Mouse (Mus musculus): ENCODE data around the gene Krtdap. TPM values are rescaled to one million over a fixed set of nuclear protein-coding genes. Genes with fewer than 3 reads are reported as not detected.
"Not testable (repeated sequence)": the region's sequence is repeated elsewhere in the genome, so short reads cannot be mapped to it uniquely, and the experiment has no call there.

Gene Krtdap
- polyA plus RNA-seq (2014; fragmentation: Nextera tagmentation; extraction: Ambion mirVana), result not detected in 2 replicates

DNA sequence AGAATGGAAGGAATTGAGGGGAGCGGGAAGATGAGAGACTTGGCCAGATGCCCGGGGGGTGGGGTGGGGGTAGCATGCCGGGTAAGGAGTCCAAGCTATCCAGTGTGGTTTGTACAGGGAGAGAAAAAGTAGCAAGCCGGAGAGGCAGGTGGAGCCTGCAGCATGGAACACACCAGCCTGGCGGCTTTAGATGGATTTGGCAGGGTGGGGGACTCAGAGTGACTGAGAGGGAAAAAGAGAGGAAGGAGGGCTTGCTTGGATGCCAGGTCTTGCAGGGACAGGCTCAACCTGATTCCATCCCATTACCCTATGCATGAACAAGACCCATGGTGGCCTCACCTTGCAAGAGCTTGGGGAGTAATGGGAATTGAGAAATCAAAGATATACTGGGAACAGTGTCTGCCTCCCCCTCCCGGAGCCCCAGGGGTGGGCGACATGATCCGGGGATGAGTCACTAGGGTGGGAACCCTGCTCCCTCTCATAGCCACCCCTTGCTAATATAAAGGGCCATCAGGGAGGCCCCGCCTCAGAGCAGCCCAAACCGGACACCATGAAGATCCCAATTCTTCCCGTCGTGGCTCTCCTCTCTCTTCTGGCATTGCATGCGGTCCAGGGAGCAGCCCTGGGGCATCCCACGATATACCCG lies at the start of gene Krtdap:
Gene Krtdap (plus strand): TSS at position 520 of the 646 bp plus-strand sequence.
- H3K4me2 ChIP-seq (ENCODE audit: low read depth, low read length), result no peak within 1 kb of the TSS
- H3K27ac ChIP-seq (replicated peaks; ENCODE audit: low read depth, low read length), result no peak within 1 kb of the TSS
- H3K36me3 ChIP-seq (replicated peaks; ENCODE audit: control insufficient read depth, insufficient read depth, low read depth, low read length), result no peaks in the 10 kb centered on the region
- DNase-seq (ENCODE audit: low spot score) (no peak), ATAC-seq (replicated peaks; ENCODE audit: insufficient number of reproducible peaks, low FRiP score, low TSS enrichment, low read depth) (no peak)
- H3K4me3 ChIP-seq (ENCODE audit: low read depth, low read length), result no peak within 1 kb of the TSS
- H3K9ac ChIP-seq (replicated peaks; ENCODE audit: low read length), result no peak within 1 kb of the TSS
- H3K9me3 ChIP-seq (replicated peaks; ENCODE audit: control insufficient read depth, low read length), result no peaks in the 10 kb centered on the region
- no peaks in the 10 kb centered on the region for H3K27me3 ChIP-seq (ENCODE audit: control insufficient read depth, insufficient read depth, low read length)
- 43% methylated on average over 15 of the region's 15 CpGs for WGBS
- no peaks in the 10 kb centered on the region for H3K4me1 ChIP-seq (ENCODE audit: control insufficient read depth, insufficient read depth, low read length)

DNA sequence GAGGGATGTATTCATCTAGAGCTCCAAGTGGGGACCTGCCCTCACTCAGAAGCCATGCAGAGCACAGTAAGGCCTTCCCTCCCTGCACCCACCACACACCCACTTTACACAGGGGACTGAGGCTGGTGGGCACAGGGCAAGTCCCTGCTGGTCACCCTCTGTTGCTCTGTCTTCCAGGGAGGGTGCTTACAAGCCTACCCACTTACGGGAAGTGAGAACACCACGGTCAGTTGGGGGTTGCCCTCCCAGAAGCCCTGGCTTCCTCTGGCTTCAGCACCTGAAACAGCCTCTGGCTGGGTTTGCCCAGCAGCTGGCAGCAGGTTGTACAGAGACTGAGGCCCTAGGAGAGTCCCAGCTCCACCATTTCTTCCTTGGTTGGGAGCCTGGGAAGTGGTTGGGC lies 45.1 kb upstream of the Krtdap start:
- not testable (repeated sequence) for H3K27me3 ChIP-seq (ENCODE audit: control insufficient read depth, insufficient read depth, low read length); ATAC-seq (replicated peaks; ENCODE audit: insufficient number of reproducible peaks, low FRiP score, low TSS enrichment, low read depth); DNase-seq (ENCODE audit: low spot score); H3K9me3 ChIP-seq (replicated peaks; ENCODE audit: control insufficient read depth, low read length); H3K27ac ChIP-seq (replicated peaks; ENCODE audit: low read depth, low read length); H3K4me1 ChIP-seq (ENCODE audit: control insufficient read depth, insufficient read depth, low read length); H3K4me3 ChIP-seq (ENCODE audit: low read depth, low read length); H3K36me3 ChIP-seq (replicated peaks; ENCODE audit: control insufficient read depth, insufficient read depth, low read depth, low read length); H3K4me2 ChIP-seq (ENCODE audit: low read depth, low read length); H3K9ac ChIP-seq (replicated peaks; ENCODE audit: low read length)
- 75% methylated on average over 2 of the region's 2 CpGs for WGBS

- H3K36me3 ChIP-seq (replicated peaks; ENCODE audit: control insufficient read depth, insufficient read depth, low read depth, low read length); H3K9ac ChIP-seq (replicated peaks; ENCODE audit: low read length); ATAC-seq (replicated peaks; ENCODE audit: insufficient number of reproducible peaks, low FRiP score, low TSS enrichment, low read depth); H3K4me2 ChIP-seq (ENCODE audit: low read depth, low read length); H3K27ac ChIP-seq (replicated peaks; ENCODE audit: low read depth, low read length); DNase-seq (ENCODE audit: low spot score); H3K9me3 ChIP-seq (replicated peaks; ENCODE audit: control insufficient read depth, low read length); H3K4me3 ChIP-seq (ENCODE audit: low read depth, low read length); H3K27me3 ChIP-seq (ENCODE audit: control insufficient read depth, insufficient read depth, low read length); H3K4me1 ChIP-seq (ENCODE audit: control insufficient read depth, insufficient read depth, low read length): not testable (repeated sequence)
- WGBS, result 80% methylated on average over 1 of the region's 4 CpGs
Observed at GRCm38 (mm10) chr7:30743617-30744016, 44.1 kb upstream of the Krtdap start, which contains the start of gene Gapdhs. Gapdhs (minus strand) TSS chr7:30743681.

DNA sequence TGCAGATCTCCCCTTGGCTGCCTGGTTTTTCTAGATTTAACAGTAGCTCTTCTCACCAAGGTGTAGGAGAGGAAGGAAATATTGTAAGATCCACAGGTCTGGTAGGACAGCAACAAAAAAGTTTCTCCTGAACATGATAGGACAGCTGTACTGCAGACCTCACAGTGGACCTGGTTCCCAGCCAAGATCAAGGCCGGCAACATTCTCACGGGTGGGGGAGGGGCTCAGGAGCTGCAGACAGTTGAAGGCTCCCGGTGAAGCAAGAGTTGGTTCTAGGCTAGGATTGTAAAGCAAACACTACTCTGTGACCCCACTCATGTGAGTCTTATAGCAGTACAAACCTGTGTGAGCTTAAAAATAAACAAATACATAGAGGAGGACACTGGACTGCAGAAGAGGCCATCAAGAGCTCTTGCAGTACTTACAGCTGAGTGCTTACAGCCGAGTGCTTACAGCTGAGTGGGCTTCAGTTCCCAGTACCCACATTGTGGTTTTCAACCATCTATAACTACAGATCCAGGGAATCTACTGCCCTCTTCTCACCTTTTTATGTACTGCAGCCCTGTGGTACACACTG lies 43.6 kb upstream of the Krtdap start:
- ATAC-seq (replicated peaks; ENCODE audit: insufficient number of reproducible peaks, low FRiP score, low TSS enrichment, low read depth) (no peak), DNase-seq (ENCODE audit: low spot score) (no peak)
- H3K4me2 ChIP-seq (ENCODE audit: low read depth, low read length), result no peak overlapping the region
- H3K9ac ChIP-seq (replicated peaks; ENCODE audit: low read length), result no peak overlapping the region
- no peaks in the 10 kb centered on the region for H3K36me3 ChIP-seq (replicated peaks; ENCODE audit: control insufficient read depth, insufficient read depth, low read depth, low read length)
- no peaks in the 10 kb centered on the region for H3K27me3 ChIP-seq (ENCODE audit: control insufficient read depth, insufficient read depth, low read length)
- no peaks in the 10 kb centered on the region for H3K4me1 ChIP-seq (ENCODE audit: control insufficient read depth, insufficient read depth, low read length)
- H3K9me3 ChIP-seq (replicated peaks; ENCODE audit: control insufficient read depth, low read length), result no peaks in the 10 kb centered on the region
- H3K27ac ChIP-seq (replicated peaks; ENCODE audit: low read depth, low read length), result no peak overlapping the region
- no peak overlapping the region for H3K4me3 ChIP-seq (ENCODE audit: low read depth, low read length)
- WGBS, result 63% methylated on average over 4 of the region's 4 CpGs

DNA sequence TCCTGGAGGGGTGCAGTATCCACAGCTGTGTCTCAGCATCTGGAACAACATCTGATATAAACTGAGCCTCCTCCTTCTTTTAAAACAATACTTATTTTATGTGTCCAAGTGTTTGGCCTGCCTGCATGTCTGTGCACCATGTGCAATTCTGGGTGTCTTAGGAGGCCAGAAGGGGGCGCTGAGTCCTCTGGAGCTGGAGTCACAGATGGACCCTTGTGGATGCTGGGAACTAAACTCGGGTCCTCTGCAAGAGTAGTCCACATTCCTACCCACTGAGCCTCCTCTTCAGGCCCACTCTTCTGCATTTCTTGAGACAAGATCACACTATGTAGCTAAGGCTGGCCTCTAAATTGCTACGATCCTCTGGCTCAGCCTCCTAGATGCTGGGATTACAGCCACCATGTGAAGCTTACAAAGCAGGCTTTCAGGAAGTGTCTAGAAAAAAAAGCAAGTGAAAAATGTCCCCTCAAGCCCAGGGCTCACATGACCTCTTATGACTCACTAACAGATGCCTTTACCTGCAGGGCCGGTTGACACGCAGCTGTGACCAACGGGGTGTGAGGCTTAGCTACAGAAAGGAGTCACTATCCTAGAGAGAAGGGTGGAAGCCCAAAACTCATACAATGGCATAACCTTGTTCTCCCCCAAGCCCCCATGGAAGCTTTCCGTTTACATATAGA lies 40.0 kb upstream of the Krtdap start:
- WGBS, result 84% methylated on average over 7 of the region's 7 CpGs
- Histone ChIP-seq H3K4me1 (ENCODE audit: control insufficient read depth, insufficient read depth, low read length) (no peaks in the 10 kb centered on the region), H3K4me2 (ENCODE audit: low read depth, low read length) (no peak overlapping the region), H3K4me3 (ENCODE audit: low read depth, low read length) (no peak overlapping the region), H3K27ac (replicated peaks; ENCODE audit: low read depth, low read length) (no peak overlapping the region), H3K9me3 (replicated peaks; ENCODE audit: control insufficient read depth, low read length) (no peaks in the 10 kb centered on the region), H3K27me3 (ENCODE audit: control insufficient read depth, insufficient read depth, low read length) (no peaks in the 10 kb centered on the region), H3K9ac (replicated peaks; ENCODE audit: low read length) (no peak overlapping the region), H3K36me3 (replicated peaks; ENCODE audit: control insufficient read depth, insufficient read depth, low read depth, low read length) (no peaks in the 10 kb centered on the region)
- DNase-seq (ENCODE audit: low spot score), result no peak
- no peak for ATAC-seq (replicated peaks; ENCODE audit: insufficient number of reproducible peaks, low FRiP score, low TSS enrichment, low read depth)

DNA sequence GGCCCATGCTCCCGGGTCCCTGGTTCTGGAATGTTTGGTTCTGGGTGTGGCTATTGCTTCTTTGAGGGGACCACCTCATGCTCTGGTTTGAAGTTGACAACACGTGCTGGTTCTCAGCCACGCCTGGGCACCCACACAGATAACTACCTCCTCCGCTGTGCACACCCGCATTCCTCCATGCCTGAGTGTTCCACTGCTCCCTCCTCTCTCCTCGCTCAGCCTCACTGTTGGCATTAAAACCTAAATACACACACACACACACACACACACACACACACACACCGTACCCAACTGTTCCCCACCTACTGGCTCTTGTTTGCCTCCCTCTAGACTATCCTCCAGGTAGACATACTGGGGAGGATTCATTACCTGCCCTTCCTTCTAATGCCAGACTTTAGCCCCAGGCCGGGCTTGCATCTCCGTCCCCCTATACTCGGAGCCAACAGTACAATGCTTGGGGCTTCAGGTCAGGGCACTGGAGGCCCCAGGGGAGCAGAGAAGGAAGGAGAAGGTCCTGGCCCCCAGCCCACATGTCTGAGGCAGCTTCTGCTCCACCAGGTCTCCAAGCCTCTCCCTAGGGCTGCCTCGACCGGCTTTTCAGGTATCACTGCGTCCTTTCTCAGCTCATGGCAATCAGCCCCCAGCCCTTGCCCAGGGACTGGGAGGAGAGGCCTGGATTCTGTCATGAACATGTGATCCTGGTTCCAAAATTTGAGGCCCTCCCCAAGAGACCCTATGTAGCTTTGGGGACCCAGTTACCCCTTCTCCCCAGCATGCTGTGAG lies 37.7 kb upstream of the Krtdap start:
- no peak for DNase-seq (ENCODE audit: low spot score)
- 87% methylated on average over 13 of the region's 13 CpGs for WGBS
- no peaks in the 10 kb centered on the region for H3K36me3 ChIP-seq (replicated peaks; ENCODE audit: control insufficient read depth, insufficient read depth, low read depth, low read length)

DNA sequence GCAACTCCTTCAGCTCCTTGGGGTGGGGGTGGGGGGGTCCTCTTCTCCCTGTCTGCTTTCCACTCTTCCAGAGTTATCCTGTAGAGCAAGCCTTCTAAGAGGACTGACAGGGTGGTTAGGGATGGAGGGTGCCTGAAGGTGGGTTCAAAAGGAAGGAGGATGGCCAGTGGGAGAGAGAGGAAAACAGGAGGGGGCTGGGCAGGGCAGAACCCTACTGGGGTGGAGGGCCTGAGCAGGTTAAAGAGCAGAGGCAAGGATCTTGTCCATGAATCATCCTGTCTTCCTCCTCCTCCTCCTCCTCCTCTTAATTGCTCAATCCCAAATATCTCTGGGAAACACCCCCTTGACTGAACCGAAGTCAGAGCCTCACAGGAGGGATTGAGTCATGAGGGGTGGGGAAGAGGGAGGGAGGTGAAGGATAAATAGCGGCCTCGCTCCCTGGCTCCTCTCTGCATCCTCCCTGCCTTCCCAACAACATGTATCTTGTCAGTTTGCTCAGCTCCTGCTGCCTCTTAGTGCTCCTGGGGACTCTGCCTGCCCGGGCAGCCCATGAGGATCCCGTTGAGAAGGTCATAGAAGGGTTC lies 36.5 kb upstream of the Krtdap start, which contains the start of gene Sbsn:
Gene Sbsn (plus strand): TSS at position 386 of the 584 bp plus-strand sequence.
- ATAC-seq (replicated peaks; ENCODE audit: insufficient number of reproducible peaks, low FRiP score, low TSS enrichment, low read depth) (no peak), DNase-seq (ENCODE audit: low spot score) (no peak)
- no peak within 1 kb of the TSS for H3K9ac ChIP-seq (replicated peaks; ENCODE audit: low read length)
- H3K36me3 ChIP-seq (replicated peaks; ENCODE audit: control insufficient read depth, insufficient read depth, low read depth, low read length), result no peaks in the 10 kb centered on the region
- no peaks in the 10 kb centered on the region for H3K9me3 ChIP-seq (replicated peaks; ENCODE audit: control insufficient read depth, low read length)
- H3K4me1 ChIP-seq (ENCODE audit: control insufficient read depth, insufficient read depth, low read length), result no peaks in the 10 kb centered on the region
- H3K27me3 ChIP-seq (ENCODE audit: control insufficient read depth, insufficient read depth, low read length), result no peaks in the 10 kb centered on the region
- H3K4me3 ChIP-seq (ENCODE audit: low read depth, low read length), result no peak within 1 kb of the TSS
- no peak within 1 kb of the TSS for H3K27ac ChIP-seq (replicated peaks; ENCODE audit: low read depth, low read length)
- 72% methylated on average over 5 of the region's 5 CpGs for WGBS
- H3K4me2 ChIP-seq (ENCODE audit: low read depth, low read length), result no peak within 1 kb of the TSS

More for the DNA sequence above, 37.7 kb upstream of the Krtdap start:
- ATAC-seq (replicated peaks; ENCODE audit: insufficient number of reproducible peaks, low FRiP score, low TSS enrichment, low read depth), result no peak
- no peak overlapping the region for H3K27ac ChIP-seq (replicated peaks; ENCODE audit: low read depth, low read length)
- H3K9ac ChIP-seq (replicated peaks; ENCODE audit: low read length), result no peak overlapping the region
- H3K27me3 ChIP-seq (ENCODE audit: control insufficient read depth, insufficient read depth, low read length), result no peaks in the 10 kb centered on the region
- no peak overlapping the region for H3K4me3 ChIP-seq (ENCODE audit: low read depth, low read length)
- no peaks in the 10 kb centered on the region for H3K9me3 ChIP-seq (replicated peaks; ENCODE audit: control insufficient read depth, low read length)
- no peaks in the 10 kb centered on the region for H3K4me1 ChIP-seq (ENCODE audit: control insufficient read depth, insufficient read depth, low read length)
- no peak overlapping the region for H3K4me2 ChIP-seq (ENCODE audit: low read depth, low read length)

All from embryonic facial prominence, embryonic 11.5 days (tissue).